Mouse (Mus musculus) hindbrain, embryonic 11.5 days (tissue): Measurements from ENCODE around the gene Itgb2l. TPM values are rescaled to one million over a fixed set of nuclear protein-coding genes. Genes with fewer than 3 reads are reported as not detected.
"Not testable (repeated sequence)": the region's sequence is repeated elsewhere in the genome, so short reads cannot be mapped to it uniquely, and the experiment has no call there.

Experiments used
- ATAC-seq: fragments of 200-750 bp; cut with Nextera tagmentation; 2 replicates; pipeline ENCODE4 v1.8.0; 2017; ENCODE audit warnings: mild to moderate bottlenecking, moderate TSS enrichment, moderate library complexity; ENCODE audit not compliant: low FRiP score
- DNase-seq: peaks from one replicate; pipeline ENCODE4 v3.0.0-alpha.2; 2015; ENCODE audit warnings: low spot score
- H3K27ac ChIP-seq: fragments of 300-500 bp; sonication (generic); 2 replicates; pipeline ENCODE4 v1.5.1; 2014; ENCODE audit warnings: mild to moderate bottlenecking, low read depth, low read length
- H3K27me3 ChIP-seq: fragments of 300-500 bp; sonication (generic); 2 replicates; pipeline ENCODE4 v1.6.1; 2014; ENCODE audit warnings: mild to moderate bottlenecking, low read length, moderate library complexity, mixed read lengths; ENCODE audit not compliant: control insufficient read depth, insufficient read depth
- H3K36me3 ChIP-seq: fragments of 300-500 bp; sonication (generic); 2 replicates; pipeline ENCODE4 v1.6.1; 2014; ENCODE audit warnings: mild to moderate bottlenecking, low read length, moderate library complexity, mixed read lengths; ENCODE audit not compliant: control insufficient read depth, insufficient read depth
- H3K4me1 ChIP-seq: fragments of 300-500 bp; sonication (generic); replicated peaks from 2 replicates; pipeline ENCODE4 v1.6.1; 2014; ENCODE audit warnings: low read length, mixed read lengths; ENCODE audit not compliant: control insufficient read depth, insufficient read depth
- H3K4me2 ChIP-seq: fragments of 300-500 bp; sonication (generic); replicated peaks from 2 replicates; pipeline ENCODE4 v1.6.1; 2014; ENCODE audit warnings: mild to moderate bottlenecking, low read depth, low read length
- H3K4me3 ChIP-seq: fragments of 300-500 bp; sonication (generic); 2 replicates; pipeline ENCODE4 v1.5.1; 2014; ENCODE audit warnings: low read depth, low read length
- H3K9ac ChIP-seq: fragments of 300-500 bp; sonication (generic); 2 replicates; pipeline ENCODE4 v1.6.1; 2014; ENCODE audit warnings: low read depth, low read length
- H3K9me3 ChIP-seq: fragments of 300-500 bp; sonication (generic); 2 replicates; pipeline ENCODE4 v1.6.1; 2016; ENCODE audit warnings: low read length; ENCODE audit not compliant: control insufficient read depth
- WGBS: fragments of 180-500 bp; shearing (Covaris S2); extraction: QIAGEN DNeasy Blood & Tissue Kit; methylation state at CpG from one replicate; pipeline ENCODE4 v1.1.7; 2014; 5-methylcytosine and 5-hydroxymethylcytosine counted together
- polyA plus RNA-seq: library from polyadenylated mRNA; unstranded; fragments of >200 nt; fragmentation: Nextera tagmentation; extraction: Ambion mirVana; gene quantifications from 2 replicates; pipeline ENCODE4 v1.2.1, GENCODE M21; 2014

The Itgb2l gene
- polyA plus RNA-seq, 1 experiment from 2014 or later: not detected

DNA sequence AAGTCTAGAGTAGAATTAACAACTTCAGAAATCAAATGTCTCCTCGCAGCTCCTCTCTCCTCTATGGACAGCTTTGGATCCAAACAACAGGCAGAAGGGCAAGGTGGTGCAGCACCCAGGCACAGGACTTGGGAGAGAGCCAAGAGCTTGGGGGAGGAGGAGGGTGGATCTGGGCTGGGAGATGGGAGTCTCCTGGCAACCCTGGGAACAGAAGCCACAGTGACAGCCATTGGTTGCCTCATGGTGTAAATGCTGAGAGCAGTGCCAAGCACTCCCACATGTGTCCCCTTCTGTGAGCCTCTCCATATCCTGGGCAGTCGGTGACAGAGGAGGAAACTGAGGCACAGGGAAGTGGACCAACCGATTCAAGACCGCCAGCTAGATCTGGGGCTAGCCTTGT lies 25.3 kb upstream of the Itgb2l start:
- ATAC-seq: no peak
- H3K36me3 ChIP-seq: no peaks in the 10 kb centered on the region

DNA sequence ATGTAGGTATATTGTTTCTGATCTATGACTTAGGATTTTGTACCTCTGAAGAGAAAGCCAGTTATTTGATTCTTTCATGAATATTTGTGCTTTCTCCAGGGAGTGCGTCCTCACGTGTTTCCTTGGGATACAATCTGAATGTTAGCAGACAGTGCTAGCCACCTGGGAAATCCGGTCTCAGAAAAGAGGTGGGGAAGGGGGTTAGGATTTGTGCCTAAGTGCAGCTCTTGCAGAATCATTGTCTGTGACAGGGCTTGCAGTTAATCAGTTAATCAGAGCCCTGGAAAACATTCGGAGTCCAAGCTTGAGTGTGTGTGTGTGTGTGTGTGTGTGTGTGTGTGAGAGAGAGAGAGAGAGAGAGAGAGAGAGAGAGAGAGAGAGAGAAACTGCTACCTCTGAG lies 24.6 kb upstream of the Itgb2l start:
- no peak for DNase-seq
- Histone ChIP-seq H3K36me3 (no peaks in the 10 kb centered on the region), H3K9ac (no peak overlapping the region), H3K27me3 (no peaks in the 10 kb centered on the region), H3K9me3 (no peaks in the 10 kb centered on the region), H3K4me2 (no peak overlapping the region), H3K27ac (no peak overlapping the region), H3K4me1 (no peaks in the 10 kb centered on the region), H3K4me3 (no peak overlapping the region)
- 70% methylated on average over 4 of the region's 4 CpGs for WGBS
- ATAC-seq: no peak

More for the DNA sequence above, 25.3 kb upstream of the Itgb2l start:
- Histone ChIP-seq H3K9me3 (no peaks in the 10 kb centered on the region), H3K9ac (no peak overlapping the region), H3K27ac (no peak overlapping the region), H3K4me2 (no peak overlapping the region), H3K4me1 (no peaks in the 10 kb centered on the region), H3K27me3 (no peaks in the 10 kb centered on the region), H3K4me3 (no peak overlapping the region)
- 97% methylated on average over 4 of the region's 4 CpGs for WGBS
- DNase-seq: peak; percentile 11

DNA sequence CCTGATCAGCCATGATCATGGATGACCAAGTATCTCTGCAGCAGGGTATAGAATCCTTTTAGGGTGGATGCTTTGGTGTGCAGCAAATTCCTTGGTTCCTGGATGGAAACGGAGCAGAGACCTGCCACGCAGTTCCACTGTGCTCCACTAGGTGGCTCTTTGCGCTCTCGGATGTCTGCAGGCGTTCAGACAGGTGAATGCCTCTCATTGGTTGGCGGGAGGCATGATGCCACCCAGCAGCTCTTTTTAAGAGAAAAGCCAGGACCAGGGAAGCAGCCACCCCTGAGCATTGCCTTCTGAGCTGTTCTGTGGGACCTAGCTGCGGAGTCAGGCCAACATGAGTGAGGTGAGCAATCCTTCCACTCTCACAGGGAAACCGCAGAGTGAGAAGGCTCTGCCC lies 24.0 kb upstream of the Itgb2l start, which contains the start of gene Pcp4:
TSS of gene Pcp4 (plus strand) at position 162 of the 400 bp plus-strand sequence.
- H3K9me3 ChIP-seq: no peaks in the 10 kb centered on the region
- 14% methylated on average over 8 of the region's 8 CpGs for WGBS
- DNase-seq: peak; percentile 89
- no peaks in the 10 kb centered on the region for H3K27me3 ChIP-seq
- no peak within 1 kb of the TSS for H3K27ac ChIP-seq
- H3K9ac ChIP-seq: no peak within 1 kb of the TSS
- ATAC-seq: peak; percentile 35; the same call in 1 of the 2 replicates
- H3K36me3 ChIP-seq: no peaks in the 10 kb centered on the region
- no peak within 1 kb of the TSS for H3K4me2 ChIP-seq
- H3K4me3 ChIP-seq: no peak within 1 kb of the TSS
- H3K4me1 ChIP-seq: no peaks in the 10 kb centered on the region

DNA sequence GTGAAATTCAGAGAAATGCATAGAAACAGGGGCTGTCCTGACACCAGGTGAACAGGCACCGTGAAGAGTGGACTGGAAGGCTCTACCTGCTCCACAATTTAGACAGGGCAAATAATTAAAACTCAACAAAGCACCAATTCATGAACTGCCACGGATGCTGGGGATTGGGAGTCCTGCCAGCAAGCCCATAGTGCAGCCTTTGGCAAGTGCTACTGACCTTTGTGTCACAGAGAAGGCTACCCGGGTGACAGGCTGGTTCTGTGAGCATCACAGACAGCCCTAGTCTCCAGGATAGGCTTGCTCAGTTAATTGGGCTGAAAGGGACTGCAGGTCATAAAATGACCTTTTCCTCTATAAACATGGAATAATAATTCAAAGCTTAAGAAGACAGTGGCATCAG lies 17.4 kb upstream of the Itgb2l start:
- 74% methylated on average over 3 of the region's 3 CpGs for WGBS
- H3K4me2 ChIP-seq: no peak overlapping the region
- H3K27me3 ChIP-seq: no peaks in the 10 kb centered on the region
- DNase-seq (no peak), ATAC-seq (no peak)
- no peak overlapping the region for H3K27ac ChIP-seq
- no peaks in the 10 kb centered on the region for H3K4me1 ChIP-seq
- H3K9ac ChIP-seq: no peak overlapping the region
- H3K4me3 ChIP-seq: no peak overlapping the region
- no peaks in the 10 kb centered on the region for H3K36me3 ChIP-seq
- no peaks in the 10 kb centered on the region for H3K9me3 ChIP-seq

DNA sequence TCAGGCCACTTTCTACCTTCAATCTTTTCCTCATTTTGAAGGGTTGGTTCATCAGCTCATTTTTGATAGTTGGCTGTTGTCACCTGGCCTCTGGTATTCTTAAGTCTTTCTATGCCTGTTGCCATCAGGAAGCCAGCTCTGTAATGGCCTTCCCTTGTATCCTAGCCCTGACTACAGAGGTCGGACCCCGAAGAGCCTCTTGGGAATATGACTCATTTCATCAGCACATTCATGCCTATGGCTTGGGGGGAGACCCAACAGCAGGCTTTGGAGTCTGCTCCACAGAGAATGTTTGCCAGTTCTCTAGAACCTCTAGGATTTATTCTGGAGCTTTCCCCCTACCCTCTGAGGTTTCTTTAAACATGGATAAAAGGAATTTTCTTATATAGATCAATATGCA lies 15.9 kb upstream of the Itgb2l start:
- 86% methylated on average over 2 of the region's 2 CpGs for WGBS
- no peak overlapping the region for H3K4me2 ChIP-seq
- no peaks in the 10 kb centered on the region for H3K4me1 ChIP-seq

DNA sequence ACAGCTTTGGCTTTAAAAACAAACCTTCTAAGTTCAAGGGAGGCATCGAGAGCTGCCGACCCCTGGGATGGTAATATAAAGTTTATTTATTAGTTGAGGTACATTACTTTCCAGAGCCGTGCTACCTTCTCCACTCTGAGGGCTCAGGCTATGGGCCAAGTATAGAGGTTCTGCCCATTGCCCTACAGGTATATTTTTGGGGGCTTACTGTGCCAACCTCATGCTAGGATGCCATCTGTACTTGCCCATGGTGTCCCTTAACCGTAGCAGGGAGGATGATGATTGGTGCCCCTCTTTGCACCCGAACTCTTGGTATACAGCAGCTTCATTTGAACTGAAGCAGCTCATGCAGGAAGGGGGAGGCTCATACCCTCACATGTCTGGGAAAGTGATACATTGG lies 14.2 kb upstream of the Itgb2l start:
- no peaks in the 10 kb centered on the region for H3K4me1 ChIP-seq
- no peak for ATAC-seq
- no peaks in the 10 kb centered on the region for H3K27me3 ChIP-seq
- no peak overlapping the region for H3K9ac ChIP-seq
- H3K36me3 ChIP-seq: no peaks in the 10 kb centered on the region
- H3K4me3 ChIP-seq: no peak overlapping the region
- no peak for DNase-seq
- no peaks in the 10 kb centered on the region for H3K9me3 ChIP-seq
- WGBS: 89% methylated on average over 5 of the region's 5 CpGs
- no peak overlapping the region for H3K4me2 ChIP-seq
- no peak overlapping the region for H3K27ac ChIP-seq

More for the DNA sequence above, 15.9 kb upstream of the Itgb2l start:
- no peaks in the 10 kb centered on the region for H3K9me3 ChIP-seq
- H3K36me3 ChIP-seq: no peaks in the 10 kb centered on the region
- DNase-seq: no peak
- no peak for ATAC-seq
- H3K27me3 ChIP-seq: no peaks in the 10 kb centered on the region
- H3K9ac ChIP-seq: no peak overlapping the region
- H3K27ac ChIP-seq: no peak overlapping the region
- no peak overlapping the region for H3K4me3 ChIP-seq

DNA sequence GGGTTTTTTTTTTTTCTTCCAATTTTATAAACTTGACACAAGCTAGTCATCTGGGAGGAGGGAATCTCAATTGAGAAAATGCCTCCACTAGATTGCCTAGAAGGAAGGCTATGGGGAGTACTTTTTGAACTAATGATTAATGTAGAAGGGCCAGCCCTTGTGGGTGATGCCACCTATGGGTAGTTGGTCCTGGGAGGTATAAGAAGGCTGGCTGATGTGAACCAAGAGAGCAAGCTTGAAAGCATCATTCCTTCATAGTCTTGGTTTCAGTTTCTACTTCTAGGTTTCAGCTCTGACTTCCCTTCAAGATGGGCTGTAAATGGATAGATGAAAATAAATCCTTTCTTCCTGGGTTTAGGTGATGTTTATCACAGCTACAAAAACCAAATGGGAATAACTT lies 10.7 kb upstream of the Itgb2l start:
- Histone ChIP-seq H3K4me1 (no peaks in the 10 kb centered on the region), H3K9me3 (no peaks in the 10 kb centered on the region), H3K4me2 (no peak overlapping the region), H3K4me3 (no peak overlapping the region), H3K27ac (no peak overlapping the region), H3K27me3 (no peaks in the 10 kb centered on the region), H3K9ac (no peak overlapping the region), H3K36me3 (no peaks in the 10 kb centered on the region)
- ATAC-seq (no peak), DNase-seq (no peak)

DNA sequence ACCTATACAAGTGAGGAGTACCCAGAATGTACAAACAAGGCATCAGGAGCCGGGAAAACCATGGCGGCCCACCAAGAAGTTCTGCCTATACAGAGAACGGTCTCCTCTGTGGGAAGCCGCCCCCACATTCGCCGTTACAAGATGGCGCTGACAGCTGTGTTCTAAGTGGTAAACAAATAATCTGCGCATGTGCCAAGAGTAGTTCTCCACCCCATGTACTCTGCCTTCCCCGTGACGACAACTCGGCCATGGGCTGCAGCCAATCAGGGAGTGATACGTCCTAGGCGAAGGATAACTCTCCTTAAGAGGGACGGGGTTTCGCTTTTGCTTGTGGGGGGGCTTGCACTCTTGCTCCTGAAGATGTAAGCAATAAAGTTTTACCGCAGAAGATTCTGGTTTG lies 7.5 kb upstream of the Itgb2l start:
- not testable (repeated sequence) for H3K36me3 ChIP-seq, H3K4me2 ChIP-seq, H3K4me1 ChIP-seq, H3K9ac ChIP-seq, H3K27me3 ChIP-seq, ATAC-seq, H3K4me3 ChIP-seq, DNase-seq, H3K27ac ChIP-seq, H3K9me3 ChIP-seq
- WGBS: 98% methylated on average over 12 of the region's 16 CpGs

DNA sequence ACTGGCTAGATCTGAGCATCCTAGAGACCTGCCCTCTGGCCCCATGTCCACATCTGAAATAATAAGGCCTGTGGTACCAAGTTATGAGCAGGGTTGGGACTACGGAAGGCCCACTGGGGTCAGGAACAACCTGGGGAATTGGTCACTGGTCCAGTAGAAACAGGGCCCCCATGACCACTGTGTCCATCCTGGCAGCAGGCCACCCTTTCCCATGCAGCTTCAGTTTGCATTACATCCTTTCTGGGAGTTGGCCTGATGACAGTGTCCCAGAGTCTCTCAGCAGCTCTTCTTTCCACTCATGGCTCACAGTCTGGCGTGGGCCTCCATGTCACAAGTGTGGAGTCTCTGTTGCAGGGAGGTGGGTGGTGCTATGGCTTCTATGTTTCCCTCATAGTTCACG lies 1.6 kb downstream of the Itgb2l start:
- Histone ChIP-seq H3K4me2 (no peak overlapping the region), H3K9ac (no peak overlapping the region), H3K36me3 (no peaks in the 10 kb centered on the region), H3K4me1 (no peaks in the 10 kb centered on the region), H3K27ac (no peak overlapping the region), H3K27me3 (no peaks in the 10 kb centered on the region), H3K4me3 (no peak overlapping the region), H3K9me3 (no peaks in the 10 kb centered on the region)
- WGBS: 91% methylated on average over 3 of the region's 3 CpGs
- DNase-seq (no peak), ATAC-seq (no peak)
